Mouse (Mus musculus) lung, postnatal 0 days (tissue): ENCODE results near the gene Radil.

Source experiments
- CTCF ChIP-seq: IDR thresholded peaks from 2 replicates; pipeline ENCODE4 v1.5.1; 2016; ENCODE audit warnings: antibody characterized with exemption, mild to moderate bottlenecking
- EP300 ChIP-seq: IDR thresholded peaks from 2 replicates; pipeline ENCODE4 v1.6.1; 2016; ENCODE audit warnings: antibody characterized with exemption, mild to moderate bottlenecking, control low read depth

DNA sequence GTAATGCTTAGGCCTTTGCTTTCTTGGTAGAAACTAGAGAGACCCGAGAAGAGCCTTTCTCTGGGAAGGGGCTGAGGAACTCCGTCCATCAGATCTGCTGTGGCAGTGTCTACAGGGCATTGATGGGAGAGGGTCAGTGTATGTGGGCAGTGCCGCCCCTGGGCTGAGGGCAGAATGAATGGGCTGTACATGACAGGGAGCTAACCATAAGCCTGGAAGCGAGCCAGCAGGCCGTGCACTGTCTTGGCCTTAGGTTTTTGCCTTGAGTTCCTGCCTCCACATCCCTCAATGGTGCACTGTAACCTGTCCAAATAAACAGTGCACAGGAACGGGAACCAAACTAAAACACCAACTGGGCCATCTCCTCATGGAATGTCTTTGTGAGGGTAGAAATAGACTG, 45.8 kb upstream of the Radil start:
- TF ChIP-seq CTCF = no peak
- no peak for TF ChIP-seq EP300
